Comparison of ENCODE assay signal across 16 mouse cellular contexts in genomic region chr1:183243293-183243692, GRCm38 (mm10). TPM values are rescaled to one million over a fixed set of nuclear protein-coding genes. Genes with fewer than 3 reads are reported as not detected.
DNase-seq lines count a peak whose midpoint lies in the region; ATAC-seq and TF ChIP-seq lines count a peak whose summit lies in the region.
"Had no signal": no experiment of that assay in that cellular context is flagged by ENCODE, and none has a peak within 500 bp of the region (broad histone marks: within the 10 kb centered on the region; RNA-seq: fewer than 3 reads in every experiment).

No protein-coding gene starts in this region.

- 0 out of 2 replicates have a peak, but pooled peaks have one; percentile 11 for TF ChIP-seq CTCF in heart, adult 2 months (IDR thresholded peaks at IDR 0.05)
- peak; percentile 31; the same call in 1 of the 2 replicates for TF ChIP-seq CTCF in testis, adult 2 months (IDR thresholded peaks at IDR 0.05; ENCODE audit: control insufficient read depth, insufficient read depth, insufficient replicate concordance, low read depth, low read length)
- peak; percentile 47 for TF ChIP-seq CTCF in bone marrow, adult 2 months (IDR thresholded peaks at IDR 0.05; ENCODE audit: control insufficient read depth, insufficient read depth, low read length)

- intact Hi-C loops in heart, adult 2 months (cut with DNase I) = no loop called here

- no peak overlapping the region for H3K4me3 ChIP-seq in heart, adult 2 months
- H3K4me3 ChIP-seq in testis, adult 2 months (ENCODE audit: control insufficient read depth, low read depth, low read length) = no peak overlapping the region
- no peak overlapping the region for H3K4me3 ChIP-seq in bone marrow, adult 2 months (replicated peaks; ENCODE audit: control insufficient read depth, low read depth, low read length)
- no peak overlapping the region for H3K4me3 ChIP-seq in forebrain, embryonic 12.5 days (replicated peaks)
- H3K4me3 ChIP-seq: limb, embryonic 15.5 days; midbrain, embryonic 13.5 days had no signal

- no peaks in the 10 kb centered on the region for H3K36me3 ChIP-seq in heart, adult 2 months (ENCODE audit: control insufficient read depth, insufficient read depth, low read length)
- no peaks in the 10 kb centered on the region for H3K36me3 ChIP-seq in testis, adult 2 months (ENCODE audit: control insufficient read depth, insufficient read depth, low read length)
- no peaks in the 10 kb centered on the region for H3K36me3 ChIP-seq in forebrain, embryonic 12.5 days (replicated peaks)
- H3K36me3 ChIP-seq: limb, embryonic 15.5 days; midbrain, embryonic 13.5 days had no signal

- H3K4me1 ChIP-seq in heart, adult 2 months (ENCODE audit: control insufficient read depth, insufficient read depth, low read length) = no peaks in the 10 kb centered on the region
- no peaks in the 10 kb centered on the region for H3K4me1 ChIP-seq in testis, adult 2 months (ENCODE audit: control insufficient read depth, insufficient read depth, low read length)
- H3K4me1 ChIP-seq in bone marrow, adult 2 months (ENCODE audit: control insufficient read depth, insufficient read depth, low read length) = no peaks in the 10 kb centered on the region
- peaks cover 5% of the 10 kb centered on the region; the same call in 1 of the 2 replicates for H3K4me1 ChIP-seq in forebrain, embryonic 12.5 days
- H3K4me1 ChIP-seq: limb, embryonic 15.5 days; midbrain, embryonic 13.5 days had no signal

- H3K9me3 ChIP-seq in forebrain, embryonic 12.5 days = 0 out of 2 replicates have a peak, but pooled peaks cover 5% of the 10 kb centered on the region
- H3K9me3 ChIP-seq: limb, embryonic 15.5 days had no signal

- no peak for ATAC-seq in forebrain, embryonic 12.5 days (ENCODE audit: low FRiP score)
- ATAC-seq: midbrain, embryonic 13.5 days had no signal

- no peak overlapping the region for H3K9ac ChIP-seq in heart, adult 2 months (ENCODE audit: low read depth, low read length)
- no peak overlapping the region for H3K9ac ChIP-seq in forebrain, embryonic 12.5 days
- H3K9ac ChIP-seq: hindbrain, embryonic 14.5 days; limb, embryonic 15.5 days; midbrain, embryonic 13.5 days had no signal

- H3K79me2 ChIP-seq in heart, adult 2 months (replicated peaks; ENCODE audit: control insufficient read depth, insufficient read depth, low read length) = no peaks in the 10 kb centered on the region

- no peak for DNase-seq in heart, adult 2 months
- DNase-seq in heart, adult 18-20 months = no peak
- DNase-seq in testis, postnatal 10 days (ENCODE audit: low spot score) = no peak
- peak; percentile 53 for DNase-seq in thymus, postnatal 4 days
- no peak for DNase-seq in ovary, postnatal 14 days (ENCODE audit: low spot score)
- DNase-seq: adrenal gland, postnatal 36 days; heart, adult 11 months; kidney, adult 8-10 months; lung, postnatal 14 days; retina, postnatal 1 day had no signal

- no peak overlapping the region for H3K4me2 ChIP-seq in forebrain, embryonic 12.5 days
- H3K4me2 ChIP-seq: hindbrain, embryonic 14.5 days; limb, embryonic 15.5 days; midbrain, embryonic 13.5 days had no signal

- TF ChIP-seq POLR2A in heart, adult 2 months (IDR thresholded peaks at IDR 0.05; ENCODE audit: insufficient read depth, low read depth, low read length) = no peak
- TF ChIP-seq POLR2A in testis, adult 2 months (IDR thresholded peaks at IDR 0.05; ENCODE audit: control insufficient read depth, low read depth, low read length) = no peak
- no peak for TF ChIP-seq POLR2A in bone marrow, adult 2 months (IDR thresholded peaks at IDR 0.05; ENCODE audit: borderline replicate concordance, control insufficient read depth, low read depth, low read length)

- no peak overlapping the region for H3K27ac ChIP-seq in heart, adult 2 months
- H3K27ac ChIP-seq in testis, adult 2 months (ENCODE audit: control insufficient read depth, insufficient read depth, low read depth, low read length) = no peak overlapping the region
- H3K27ac ChIP-seq in bone marrow, adult 2 months (ENCODE audit: control insufficient read depth, insufficient read depth, low read depth, low read length, poor library complexity) = no peak overlapping the region
- H3K27ac ChIP-seq in forebrain, embryonic 12.5 days = no peak overlapping the region
- H3K27ac ChIP-seq: hindbrain, embryonic 14.5 days; limb, embryonic 15.5 days; midbrain, embryonic 13.5 days had no signal

- no peak for TF ChIP-seq EP300 in heart, adult 2 months (IDR thresholded peaks at IDR 0.05; ENCODE audit: insufficient read depth, low read depth, low read length)

- WGBS in heart, adult 2 months = 75% methylated on average over 7 of the region's 7 CpGs
- 72% methylated on average over 7 of the region's 7 CpGs for WGBS in bone marrow, adult 2 months
- 71% methylated on average over 7 of the region's 7 CpGs for WGBS in forebrain, embryonic 12.5 days

- H3K27me3 ChIP-seq in heart, adult 2 months (ENCODE audit: control insufficient read depth, insufficient read depth, low read length) = no peaks in the 10 kb centered on the region
- H3K27me3 ChIP-seq in testis, adult 2 months (ENCODE audit: control insufficient read depth, insufficient read depth, low read length) = no peaks in the 10 kb centered on the region
- no peaks in the 10 kb centered on the region for H3K27me3 ChIP-seq in forebrain, embryonic 12.5 days
- H3K27me3 ChIP-seq: limb, embryonic 15.5 days; midbrain, embryonic 13.5 days had no signal

RNA-seq across cellular contexts. Expression of gene Disp1, which starts 22.0 kb away (rescaled TPM):
- total RNA-seq in heart, adult 2 months (2021) = 1 to 10 TPM; 7.3 to 8.4 TPM
- 10.6 and 12.6 TPM in 2 replicates for polyA plus RNA-seq in heart, adult 2 months (2012; rRNA removed)
- total RNA-seq in heart, adult 18-20 months (2021) = 1 to 10 TPM; 7.6 to 8.3 TPM
- 4.1 and 5.8 TPM in 2 replicates for polyA plus RNA-seq in testis, adult 2 months (2012; rRNA removed)
- polyA plus RNA-seq in bone marrow, adult 2 months (2011; ENCODE audit: insufficient read depth, insufficient read length, low replicate concordance, missing spikeins) = 0.88 and 3.3 TPM in 2 replicates
- polyA plus RNA-seq in forebrain, embryonic 12.5 days (2016; fragmentation: Nextera tagmentation; extraction: Ambion mirVana) = 10.7 and 10.8 TPM in 2 replicates

RNA-seq across cellular contexts. Expression of gene Aida, which starts 53.1 kb away (rescaled TPM):
- 10 to 100 TPM; 27.6 to 28.5 TPM for total RNA-seq in heart, adult 2 months (2021)
- 16.9 and 40.8 TPM in 2 replicates for polyA plus RNA-seq in heart, adult 2 months (2012; rRNA removed)
- 10 to 100 TPM; 28.4 to 29.0 TPM for total RNA-seq in heart, adult 18-20 months (2021)
- 16.0 and 18.9 TPM in 2 replicates for polyA plus RNA-seq in testis, adult 2 months (2012; rRNA removed)
- polyA plus RNA-seq in bone marrow, adult 2 months (2011; ENCODE audit: insufficient read depth, insufficient read length, low replicate concordance, missing spikeins) = 20.8 and 29.3 TPM in 2 replicates
- polyA plus RNA-seq in forebrain, embryonic 12.5 days (2016; fragmentation: Nextera tagmentation; extraction: Ambion mirVana) = 64.0 and 65.9 TPM in 2 replicates

RNA-seq across cellular contexts. Expression of gene Brox, which starts 53.8 kb away (rescaled TPM):
- 10 to 100 TPM; 31.5 to 32.9 TPM for total RNA-seq in heart, adult 2 months (2021)
- 15.0 and 25.9 TPM in 2 replicates for polyA plus RNA-seq in heart, adult 2 months (2012; rRNA removed)
- 10 to 100 TPM; 29.4 to 31.9 TPM for total RNA-seq in heart, adult 18-20 months (2021)
- polyA plus RNA-seq in testis, adult 2 months (2012; rRNA removed) = 7.6 and 8.5 TPM in 2 replicates
- 16.7 and 22.5 TPM in 2 replicates for polyA plus RNA-seq in bone marrow, adult 2 months (2011; ENCODE audit: insufficient read depth, insufficient read length, low replicate concordance, missing spikeins)
- 66.3 and 72.7 TPM in 2 replicates for polyA plus RNA-seq in forebrain, embryonic 12.5 days (2016; fragmentation: Nextera tagmentation; extraction: Ambion mirVana)
